Mouse (Mus musculus) heart, postnatal 0 days (tissue): ENCODE data around the gene App.

Experiments
- CTCF ChIP-seq: IDR thresholded peaks from 2 replicates; pipeline ENCODE4 v1.5.1; 2016; ENCODE audit warnings: antibody characterized with exemption, control low read depth, low read depth
- EP300 ChIP-seq: IDR thresholded peaks from 2 replicates; pipeline ENCODE4 v1.6.1; 2016; ENCODE audit warnings: antibody characterized with exemption, low read depth

GRCm38 (mm10) chr16:84989938-84990337 lies 183.6 kb downstream of the App start:
- TF ChIP-seq CTCF (no peak), EP300 (no peak)
